Mouse (Mus musculus): Measurements from ENCODE around the gene Armc9. TPM values are rescaled to one million over a fixed set of nuclear protein-coding genes. Genes with fewer than 3 reads are reported as not detected.

The Armc9 gene
- polyA plus RNA-seq, 1 experiment from 2014 or later, result 31.9 TPM

- ATAC-seq (ENCODE audit: insufficient read depth, low FRiP score, low TSS enrichment) (no peak), DNase-seq (ENCODE audit: low spot score) (no peak)
- no peak overlapping the region for H3K27ac ChIP-seq (ENCODE audit: low read depth, low read length)
- H3K9ac ChIP-seq (ENCODE audit: low read length), result no peak overlapping the region
- H3K27me3 ChIP-seq (ENCODE audit: control insufficient read depth, insufficient read depth, low read length), result no peaks in the 10 kb centered on the region
- H3K4me3 ChIP-seq (ENCODE audit: low read depth, low read length), result no peak overlapping the region
- H3K4me1 ChIP-seq (ENCODE audit: control insufficient read depth, insufficient read depth, low read length), result no peaks in the 10 kb centered on the region
- no peak overlapping the region for H3K4me2 ChIP-seq (ENCODE audit: low read depth)
- no peaks in the 10 kb centered on the region for H3K9me3 ChIP-seq (ENCODE audit: control insufficient read depth, low read length)
- 80% methylated on average over 4 of the region's 4 CpGs for WGBS
- no peaks in the 10 kb centered on the region for H3K36me3 ChIP-seq (ENCODE audit: control insufficient read depth, insufficient read depth, low read length)
These were observed 29.1 kb downstream of the Armc9 start for GRCm38 (mm10) chr1:86183577-86184263.

- ATAC-seq (ENCODE audit: insufficient read depth, low FRiP score, low TSS enrichment) (no peak), DNase-seq (ENCODE audit: low spot score) (no peak)
- WGBS, result 92% methylated on average over 7 of the region's 7 CpGs
- 0 out of 2 replicates have a peak, but pooled peaks cover 2% of the 10 kb centered on the region for H3K36me3 ChIP-seq (ENCODE audit: control insufficient read depth, insufficient read depth, low read length)
- no peak overlapping the region for H3K9ac ChIP-seq (ENCODE audit: low read length)
- no peak overlapping the region for H3K4me3 ChIP-seq (ENCODE audit: low read depth, low read length)
- H3K9me3 ChIP-seq (ENCODE audit: control insufficient read depth, low read length), result no peaks in the 10 kb centered on the region
- H3K27ac ChIP-seq (ENCODE audit: low read depth, low read length), result no peak overlapping the region
- H3K4me1 ChIP-seq (ENCODE audit: control insufficient read depth, insufficient read depth, low read length), result no peaks in the 10 kb centered on the region
- H3K27me3 ChIP-seq (ENCODE audit: control insufficient read depth, insufficient read depth, low read length), result no peaks in the 10 kb centered on the region
- no peak overlapping the region for H3K4me2 ChIP-seq (ENCODE audit: low read depth)
These were observed 32.2 kb downstream of the Armc9 start for GRCm38 (mm10) chr1:86186762-86187161.

GRCm38 (mm10) chr1:86187856-86188255 is 33.3 kb downstream of the Armc9 start:
- no peak for DNase-seq (ENCODE audit: low spot score)

GRCm38 (mm10) chr1:86188271-86188670 is 33.7 kb downstream of the Armc9 start:
- no peak overlapping the region for H3K27ac ChIP-seq (ENCODE audit: low read depth, low read length)
- no peaks in the 10 kb centered on the region for H3K27me3 ChIP-seq (ENCODE audit: control insufficient read depth, insufficient read depth, low read length)
- no peaks in the 10 kb centered on the region for H3K9me3 ChIP-seq (ENCODE audit: control insufficient read depth, low read length)
- H3K9ac ChIP-seq (ENCODE audit: low read length), result no peak overlapping the region
- DNase-seq (ENCODE audit: low spot score) (no peak), ATAC-seq (ENCODE audit: insufficient read depth, low FRiP score, low TSS enrichment) (no peak)
- H3K36me3 ChIP-seq (ENCODE audit: control insufficient read depth, insufficient read depth, low read length), result 0 out of 2 replicates have a peak, but pooled peaks cover 2% of the 10 kb centered on the region
- no peak overlapping the region for H3K4me2 ChIP-seq (ENCODE audit: low read depth)
- no peak overlapping the region for H3K4me3 ChIP-seq (ENCODE audit: low read depth, low read length)
- WGBS, result 84% methylated on average over 2 of the region's 2 CpGs
- H3K4me1 ChIP-seq (ENCODE audit: control insufficient read depth, insufficient read depth, low read length), result no peaks in the 10 kb centered on the region

More at GRCm38 (mm10) chr1:86187856-86188255, 33.3 kb downstream of the Armc9 start:
- H3K27me3 ChIP-seq (ENCODE audit: control insufficient read depth, insufficient read depth, low read length), result no peaks in the 10 kb centered on the region
- H3K4me3 ChIP-seq (ENCODE audit: low read depth, low read length), result no peak overlapping the region
- no peak overlapping the region for H3K27ac ChIP-seq (ENCODE audit: low read depth, low read length)
- H3K4me1 ChIP-seq (ENCODE audit: control insufficient read depth, insufficient read depth, low read length), result no peaks in the 10 kb centered on the region
- H3K9ac ChIP-seq (ENCODE audit: low read length), result no peak overlapping the region
- no peaks in the 10 kb centered on the region for H3K9me3 ChIP-seq (ENCODE audit: control insufficient read depth, low read length)
- no peak for ATAC-seq (ENCODE audit: insufficient read depth, low FRiP score, low TSS enrichment)
- 87% methylated on average over 2 of the region's 2 CpGs for WGBS
- no peak overlapping the region for H3K4me2 ChIP-seq (ENCODE audit: low read depth)
- H3K36me3 ChIP-seq (ENCODE audit: control insufficient read depth, insufficient read depth, low read length), result 0 out of 2 replicates have a peak, but pooled peaks cover 2% of the 10 kb centered on the region

GRCm38 (mm10) chr1:86189034-86189702 is 34.6 kb downstream of the Armc9 start:
- H3K9ac ChIP-seq (ENCODE audit: low read length), result no peak overlapping the region
- H3K4me2 ChIP-seq (ENCODE audit: low read depth), result no peak overlapping the region
- H3K4me1 ChIP-seq (ENCODE audit: control insufficient read depth, insufficient read depth, low read length), result no peaks in the 10 kb centered on the region
- DNase-seq (ENCODE audit: low spot score) (no peak), ATAC-seq (ENCODE audit: insufficient read depth, low FRiP score, low TSS enrichment) (no peak)
- H3K27ac ChIP-seq (ENCODE audit: low read depth, low read length), result no peak overlapping the region
- H3K4me3 ChIP-seq (ENCODE audit: low read depth, low read length), result no peak overlapping the region
- H3K9me3 ChIP-seq (ENCODE audit: control insufficient read depth, low read length), result no peaks in the 10 kb centered on the region
- no peaks in the 10 kb centered on the region for H3K27me3 ChIP-seq (ENCODE audit: control insufficient read depth, insufficient read depth, low read length)
- 81% methylated on average over 6 of the region's 6 CpGs for WGBS
- 0 out of 2 replicates have a peak, but pooled peaks cover 2% of the 10 kb centered on the region for H3K36me3 ChIP-seq (ENCODE audit: control insufficient read depth, insufficient read depth, low read length)

GRCm38 (mm10) chr1:86190843-86191242 is 36.3 kb downstream of the Armc9 start:
- Histone ChIP-seq H3K4me1 (ENCODE audit: control insufficient read depth, insufficient read depth, low read length) (no peaks in the 10 kb centered on the region), H3K9ac (ENCODE audit: low read length) (no peak overlapping the region), H3K27me3 (ENCODE audit: control insufficient read depth, insufficient read depth, low read length) (no peaks in the 10 kb centered on the region), H3K27ac (ENCODE audit: low read depth, low read length) (no peak overlapping the region), H3K36me3 (ENCODE audit: control insufficient read depth, insufficient read depth, low read length) (0 out of 2 replicates have a peak, but pooled peaks cover 2% of the 10 kb centered on the region), H3K4me2 (ENCODE audit: low read depth) (no peak overlapping the region), H3K9me3 (ENCODE audit: control insufficient read depth, low read length) (no peaks in the 10 kb centered on the region), H3K4me3 (ENCODE audit: low read depth, low read length) (no peak overlapping the region)
- 82% methylated on average over 6 of the region's 6 CpGs for WGBS
- ATAC-seq (ENCODE audit: insufficient read depth, low FRiP score, low TSS enrichment), result no peak
- no peak for DNase-seq (ENCODE audit: low spot score)

- DNase-seq (ENCODE audit: low spot score), result no peak
- 74% methylated on average over 7 of the region's 7 CpGs for WGBS
- no peaks in the 10 kb centered on the region for H3K27me3 ChIP-seq (ENCODE audit: control insufficient read depth, insufficient read depth, low read length)
- peaks cover 6% of the 10 kb centered on the region for H3K36me3 ChIP-seq (ENCODE audit: control insufficient read depth, insufficient read depth, low read length)
- H3K27ac ChIP-seq (ENCODE audit: low read depth, low read length), result no peak overlapping the region
- H3K4me2 ChIP-seq (ENCODE audit: low read depth), result no peak overlapping the region
- H3K9ac ChIP-seq (ENCODE audit: low read length), result no peak overlapping the region
- no peak overlapping the region for H3K4me3 ChIP-seq (ENCODE audit: low read depth, low read length)
- H3K9me3 ChIP-seq (ENCODE audit: control insufficient read depth, low read length), result no peaks in the 10 kb centered on the region
- no peak for ATAC-seq (ENCODE audit: insufficient read depth, low FRiP score, low TSS enrichment)
- peaks cover 4% of the 10 kb centered on the region; the same call in 1 of the 2 replicates for H3K4me1 ChIP-seq (ENCODE audit: control insufficient read depth, insufficient read depth, low read length)
These were observed 39.5 kb downstream of the Armc9 start for GRCm38 (mm10) chr1:86194044-86194443.

GRCm38 (mm10) chr1:86198276-86198675 is 43.7 kb downstream of the Armc9 start:
- Histone ChIP-seq H3K4me3 (ENCODE audit: low read depth, low read length) (no peak overlapping the region), H3K36me3 (ENCODE audit: control insufficient read depth, insufficient read depth, low read length) (peaks cover 6% of the 10 kb centered on the region), H3K4me2 (ENCODE audit: low read depth) (no peak overlapping the region), H3K9me3 (ENCODE audit: control insufficient read depth, low read length) (no peaks in the 10 kb centered on the region), H3K9ac (ENCODE audit: low read length) (no peak overlapping the region), H3K27ac (ENCODE audit: low read depth, low read length) (no peak overlapping the region), H3K4me1 (ENCODE audit: control insufficient read depth, insufficient read depth, low read length) (peaks cover 4% of the 10 kb centered on the region; the same call in 1 of the 2 replicates), H3K27me3 (ENCODE audit: control insufficient read depth, insufficient read depth, low read length) (no peaks in the 10 kb centered on the region)
- no peak for DNase-seq (ENCODE audit: low spot score)
- ATAC-seq (ENCODE audit: insufficient read depth, low FRiP score, low TSS enrichment), result no peak
- 72% methylated on average over 6 of the region's 6 CpGs for WGBS

GRCm38 (mm10) chr1:86199026-86199425 is 44.4 kb downstream of the Armc9 start:
- H3K9me3 ChIP-seq (ENCODE audit: control insufficient read depth, low read length), result no peaks in the 10 kb centered on the region
- H3K4me1 ChIP-seq (ENCODE audit: control insufficient read depth, insufficient read depth, low read length), result peaks cover 4% of the 10 kb centered on the region; the same call in 1 of the 2 replicates
- WGBS, result 78% methylated on average over 5 of the region's 5 CpGs
- no peak overlapping the region for H3K4me3 ChIP-seq (ENCODE audit: low read depth, low read length)
- DNase-seq (ENCODE audit: low spot score), result no peak
- ATAC-seq (ENCODE audit: insufficient read depth, low FRiP score, low TSS enrichment), result no peak
- peaks cover 6% of the 10 kb centered on the region for H3K36me3 ChIP-seq (ENCODE audit: control insufficient read depth, insufficient read depth, low read length)
- H3K4me2 ChIP-seq (ENCODE audit: low read depth), result no peak overlapping the region
- no peaks in the 10 kb centered on the region for H3K27me3 ChIP-seq (ENCODE audit: control insufficient read depth, insufficient read depth, low read length)
- H3K27ac ChIP-seq (ENCODE audit: low read depth, low read length), result no peak overlapping the region
- no peak overlapping the region for H3K9ac ChIP-seq (ENCODE audit: low read length)

All from neural tube, embryonic 11.5 days (tissue).